Mouse (Mus musculus): ENCODE results near the gene Hdac2.

Hdac2 gene

GRCm38 (mm10) chr10:36974086-36974675, at the start of gene Hdac2:
Gene Hdac2, plus strand, starts transcription at chr10:36974544.
- peak; percentile 47 for DNase-seq (ENCODE audit: low spot score)

GRCm38 (mm10) chr10:36928212-36928611, 46.1 kb upstream of the Hdac2 start:
- DNase-seq (ENCODE audit: low spot score), result no peak

GRCm38 (mm10) chr10:36935863-36936262, 38.5 kb upstream of the Hdac2 start:
- no peak for DNase-seq (ENCODE audit: low spot score)

GRCm38 (mm10) chr10:36936271-36936670, 38.1 kb upstream of the Hdac2 start:
- DNase-seq (ENCODE audit: low spot score), result no peak

GRCm38 (mm10) chr10:36951742-36952141, 22.6 kb upstream of the Hdac2 start:
- DNase-seq (ENCODE audit: low spot score), result no peak

- no peak for DNase-seq (ENCODE audit: low spot score)
These were observed 21.7 kb upstream of the Hdac2 start for GRCm38 (mm10) chr10:36952622-36953021.

- no peak for DNase-seq (ENCODE audit: low spot score)
These were observed 14.7 kb upstream of the Hdac2 start for GRCm38 (mm10) chr10:36959563-36960110.

GRCm38 (mm10) chr10:36964406-36964805, 9.9 kb upstream of the Hdac2 start:
- DNase-seq (ENCODE audit: low spot score), result no peak

- peak; percentile 17 for DNase-seq (ENCODE audit: low spot score)
These were observed 554 bp downstream of the Hdac2 start for GRCm38 (mm10) chr10:36974676-36975520.

- DNase-seq (ENCODE audit: low spot score), result no peak
These were observed 7.5 kb downstream of the Hdac2 start for GRCm38 (mm10) chr10:36981866-36982265.

- no peak for DNase-seq (ENCODE audit: low spot score)
These were observed 17.8 kb downstream of the Hdac2 start for GRCm38 (mm10) chr10:36992149-36992548.

- no peak for DNase-seq (ENCODE audit: low spot score)
These were observed 26.5 kb downstream of the Hdac2 start for GRCm38 (mm10) chr10:37000839-37001238.

GRCm38 (mm10) chr10:37014274-37015107, 40.1 kb downstream of the Hdac2 start:
- no peak for DNase-seq (ENCODE audit: low spot score)

- no peak for DNase-seq (ENCODE audit: low spot score)
These were observed 41.4 kb downstream of the Hdac2 start for GRCm38 (mm10) chr10:37015729-37016128.

GRCm38 (mm10) chr10:37016200-37016599, 41.9 kb downstream of the Hdac2 start:
- no peak for DNase-seq (ENCODE audit: low spot score)

- DNase-seq (ENCODE audit: low spot score), result no peak
These were observed 50.0 kb downstream of the Hdac2 start for GRCm38 (mm10) chr10:37024301-37024700.

GRCm38 (mm10) chr10:37028651-37029050, 54.3 kb downstream of the Hdac2 start:
- no peak for DNase-seq (ENCODE audit: low spot score)

- DNase-seq (ENCODE audit: low spot score), result no peak
These were observed 60.8 kb downstream of the Hdac2 start for GRCm38 (mm10) chr10:37035090-37035497.

- DNase-seq (ENCODE audit: low spot score), result no peak
These were observed 73.3 kb downstream of the Hdac2 start for GRCm38 (mm10) chr10:37047661-37048098.
